Mouse (Mus musculus): ENCODE results near the gene Slc38a10. TPM values are rescaled to one million over a fixed set of nuclear protein-coding genes. Genes with fewer than 3 reads are reported as not detected.
A peak's percentile ranks its signal among the peaks of the same experiment; 100 is the strongest.

Slc38a10 gene
- total and polyA plus RNA-seq, 2 experiments from 2014 or later, result 65.9 to 139 TPM

DNA sequence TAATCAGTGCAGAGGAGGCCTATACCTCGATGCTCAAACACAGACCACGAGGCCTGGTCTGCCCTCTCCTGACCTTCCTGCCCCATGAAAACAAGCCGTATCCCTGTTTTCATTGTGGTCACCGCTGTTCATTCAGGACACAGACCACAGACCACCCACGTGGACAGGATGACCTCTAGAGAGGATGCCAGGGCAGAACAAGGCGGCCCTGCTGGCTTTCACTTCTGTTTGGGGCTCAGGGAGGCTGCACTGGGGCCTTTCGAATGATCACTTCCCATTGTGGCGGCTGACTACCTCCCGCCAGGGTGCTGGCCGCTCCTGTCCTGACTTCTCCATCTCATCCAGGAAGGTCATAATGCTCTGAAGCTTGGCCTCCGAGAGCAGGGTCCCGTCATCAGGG is 80.1 kb downstream of the Slc38a10 start:
- H3K27me3 ChIP-seq (ENCODE audit: control insufficient read depth, insufficient read depth, low read length), result no peaks in the 10 kb centered on the region
- WGBS, result 76% methylated on average over 12 of the region's 12 CpGs
- H3K36me3 ChIP-seq (replicated peaks; ENCODE audit: control insufficient read depth, insufficient read depth, low read length), result peaks cover 42% of the 10 kb centered on the region
- TF ChIP-seq EP300 (IDR thresholded peaks at IDR 0.05; ENCODE audit: low read depth) (no peak), CTCF (IDR thresholded peaks at IDR 0.05; ENCODE audit: low read depth) (no peak)
- H3K4me1 ChIP-seq (ENCODE audit: control insufficient read depth, insufficient read depth), result no peaks in the 10 kb centered on the region
- no peak overlapping the region for H3K4me3 ChIP-seq (ENCODE audit: low read depth, low read length)
- H3K27ac ChIP-seq (ENCODE audit: low read depth), result no peak overlapping the region
- H3K9ac ChIP-seq (replicated peaks; ENCODE audit: low read depth, low read length), result no peak overlapping the region
- ATAC-seq (ENCODE audit: insufficient read depth, low read depth) (no peak), DNase-seq (ENCODE audit: low spot score) (no peak)
- H3K4me2 ChIP-seq (ENCODE audit: low read depth, low read length), result no peak overlapping the region
- H3K9me3 ChIP-seq (replicated peaks; ENCODE audit: control insufficient read depth, low read length), result no peaks in the 10 kb centered on the region

- Histone ChIP-seq H3K4me3 (ENCODE audit: low read depth, low read length) (no peak overlapping the region), H3K27ac (ENCODE audit: low read depth) (no peak overlapping the region), H3K27me3 (ENCODE audit: control insufficient read depth, insufficient read depth, low read length) (no peaks in the 10 kb centered on the region), H3K4me2 (ENCODE audit: low read depth, low read length) (no peak overlapping the region), H3K9me3 (replicated peaks; ENCODE audit: control insufficient read depth, low read length) (no peaks in the 10 kb centered on the region), H3K4me1 (ENCODE audit: control insufficient read depth, insufficient read depth) (no peaks in the 10 kb centered on the region), H3K36me3 (replicated peaks; ENCODE audit: control insufficient read depth, insufficient read depth, low read length) (peaks cover 35% of the 10 kb centered on the region), H3K9ac (replicated peaks; ENCODE audit: low read depth, low read length) (no peak overlapping the region)
- 94% methylated on average over 27 of the region's 27 CpGs for WGBS
- TF ChIP-seq CTCF (IDR thresholded peaks at IDR 0.05; ENCODE audit: low read depth) (no peak), EP300 (IDR thresholded peaks at IDR 0.05; ENCODE audit: low read depth) (no peak)
- ATAC-seq (ENCODE audit: insufficient read depth, low read depth) (no peak), DNase-seq (ENCODE audit: low spot score) (no peak)
Measured at GRCm38 (mm10) chr11:120070286-120070930, 80.7 kb downstream of the Slc38a10 start.

GRCm38 (mm10) chr11:120069261-120069660 is 81.9 kb downstream of the Slc38a10 start:
- Histone ChIP-seq H3K4me1 (ENCODE audit: control insufficient read depth, insufficient read depth) (no peaks in the 10 kb centered on the region), H3K9me3 (replicated peaks; ENCODE audit: control insufficient read depth, low read length) (no peaks in the 10 kb centered on the region), H3K36me3 (replicated peaks; ENCODE audit: control insufficient read depth, insufficient read depth, low read length) (peaks cover 31% of the 10 kb centered on the region), H3K4me2 (ENCODE audit: low read depth, low read length) (no peak overlapping the region), H3K27me3 (ENCODE audit: control insufficient read depth, insufficient read depth, low read length) (no peaks in the 10 kb centered on the region), H3K4me3 (ENCODE audit: low read depth, low read length) (no peak overlapping the region), H3K9ac (replicated peaks; ENCODE audit: low read depth, low read length) (no peak overlapping the region), H3K27ac (ENCODE audit: low read depth) (no peak overlapping the region)
- DNase-seq (ENCODE audit: low spot score), result no peak
- 54% methylated on average over 11 of the region's 11 CpGs for WGBS
- no peak for ATAC-seq (ENCODE audit: insufficient read depth, low read depth)
- no peak for TF ChIP-seq EP300 (IDR thresholded peaks at IDR 0.05; ENCODE audit: low read depth)
- TF ChIP-seq CTCF (IDR thresholded peaks at IDR 0.05; ENCODE audit: low read depth), result no peak

DNA sequence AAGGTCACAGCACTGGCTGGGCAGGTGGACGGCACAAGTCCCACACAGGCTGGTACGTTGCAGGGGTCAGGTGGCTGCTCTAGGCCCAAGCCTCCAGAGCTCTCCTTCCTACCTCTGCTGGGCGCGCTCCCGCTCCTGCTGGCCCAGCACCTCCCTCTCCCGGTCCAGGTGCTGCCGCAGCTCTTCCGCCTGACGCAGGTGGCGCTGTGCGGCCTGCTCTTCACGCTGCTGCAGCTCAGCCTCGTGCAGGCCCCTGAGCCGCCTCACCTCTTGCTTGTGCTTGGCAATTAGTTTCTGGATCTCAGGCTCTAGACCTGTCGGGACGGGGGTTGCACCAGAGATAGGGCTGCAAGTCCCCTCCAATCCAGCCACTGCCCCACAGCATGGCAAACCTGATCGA is 83.3 kb downstream of the Slc38a10 start:
- 0 out of 2 replicates have a peak, but pooled peaks have one; percentile 6 for ATAC-seq (ENCODE audit: insufficient read depth, low read depth)

GRCm38 (mm10) chr11:120065291-120065690 is 85.9 kb downstream of the Slc38a10 start:
- Histone ChIP-seq H3K27me3 (ENCODE audit: control insufficient read depth, insufficient read depth, low read length) (no peaks in the 10 kb centered on the region), H3K9ac (replicated peaks; ENCODE audit: low read depth, low read length) (no peak overlapping the region), H3K4me3 (ENCODE audit: low read depth, low read length) (no peak overlapping the region; the same call in 1 of the 2 replicates), H3K4me1 (ENCODE audit: control insufficient read depth, insufficient read depth) (no peaks in the 10 kb centered on the region), H3K27ac (ENCODE audit: low read depth) (no peak overlapping the region), H3K9me3 (replicated peaks; ENCODE audit: control insufficient read depth, low read length) (no peaks in the 10 kb centered on the region), H3K36me3 (replicated peaks; ENCODE audit: control insufficient read depth, insufficient read depth, low read length) (peaks cover 12% of the 10 kb centered on the region), H3K4me2 (ENCODE audit: low read depth, low read length) (peak overlapping the region; percentile 28)
- TF ChIP-seq CTCF (IDR thresholded peaks at IDR 0.05; ENCODE audit: low read depth) (peak; percentile 74), EP300 (IDR thresholded peaks at IDR 0.05; ENCODE audit: low read depth) (no peak)
- 29% methylated on average over 10 of the region's 10 CpGs for WGBS
- peak; percentile 30; the same call in 1 of the 2 replicates for ATAC-seq (ENCODE audit: insufficient read depth, low read depth)
- DNase-seq (ENCODE audit: low spot score), result peak; percentile 48

More for the DNA sequence above, 83.3 kb downstream of the Slc38a10 start:
- no peak overlapping the region for H3K4me3 ChIP-seq (ENCODE audit: low read depth, low read length)
- H3K9ac ChIP-seq (replicated peaks; ENCODE audit: low read depth, low read length), result no peak overlapping the region
- no peaks in the 10 kb centered on the region for H3K27me3 ChIP-seq (ENCODE audit: control insufficient read depth, insufficient read depth, low read length)
- no peak overlapping the region for H3K4me2 ChIP-seq (ENCODE audit: low read depth, low read length)
- WGBS, result 78% methylated on average over 17 of the region's 17 CpGs
- no peaks in the 10 kb centered on the region for H3K4me1 ChIP-seq (ENCODE audit: control insufficient read depth, insufficient read depth)
- no peak overlapping the region for H3K27ac ChIP-seq (ENCODE audit: low read depth)
- TF ChIP-seq EP300 (IDR thresholded peaks at IDR 0.05; ENCODE audit: low read depth) (no peak), CTCF (IDR thresholded peaks at IDR 0.05; ENCODE audit: low read depth) (no peak)
- no peaks in the 10 kb centered on the region for H3K9me3 ChIP-seq (replicated peaks; ENCODE audit: control insufficient read depth, low read length)
- DNase-seq (ENCODE audit: low spot score), result no peak
- peaks cover 31% of the 10 kb centered on the region for H3K36me3 ChIP-seq (replicated peaks; ENCODE audit: control insufficient read depth, insufficient read depth, low read length)

DNA sequence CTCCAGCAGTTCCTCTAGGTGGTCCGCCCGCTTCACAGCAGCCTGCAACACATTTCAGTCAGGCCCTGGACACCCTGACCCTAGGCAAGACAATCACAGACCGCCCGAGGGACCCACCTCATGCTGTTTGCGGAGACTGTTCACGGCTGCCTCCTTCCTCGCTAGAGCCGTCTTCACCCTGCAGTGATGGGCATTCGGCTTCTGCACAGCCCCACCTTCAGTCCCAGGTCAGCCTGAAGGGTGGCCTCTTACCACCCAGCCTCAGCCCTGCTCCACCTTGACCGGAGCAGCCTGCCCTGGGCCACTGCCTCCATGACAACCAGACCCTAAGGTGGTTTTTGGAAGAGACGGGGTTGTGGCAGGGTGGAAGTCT is 86.5 kb downstream of the Slc38a10 start:
- ATAC-seq (ENCODE audit: insufficient read depth, low read depth), result no peak
- H3K4me1 ChIP-seq (ENCODE audit: control insufficient read depth, insufficient read depth), result no peaks in the 10 kb centered on the region

More for the DNA sequence above, 86.5 kb downstream of the Slc38a10 start:
- no peaks in the 10 kb centered on the region for H3K9me3 ChIP-seq (replicated peaks; ENCODE audit: control insufficient read depth, low read length)
- no peak overlapping the region for H3K4me3 ChIP-seq (ENCODE audit: low read depth, low read length)
- no peak overlapping the region for H3K9ac ChIP-seq (replicated peaks; ENCODE audit: low read depth, low read length)
- peaks cover 10% of the 10 kb centered on the region for H3K36me3 ChIP-seq (replicated peaks; ENCODE audit: control insufficient read depth, insufficient read depth, low read length)
- no peak for TF ChIP-seq CTCF (IDR thresholded peaks at IDR 0.05; ENCODE audit: low read depth)
- no peak for TF ChIP-seq EP300 (IDR thresholded peaks at IDR 0.05; ENCODE audit: low read depth)
- no peak overlapping the region for H3K27ac ChIP-seq (ENCODE audit: low read depth)
- no peaks in the 10 kb centered on the region for H3K27me3 ChIP-seq (ENCODE audit: control insufficient read depth, insufficient read depth, low read length)
- DNase-seq (ENCODE audit: low spot score), result no peak
- no peak overlapping the region for H3K4me2 ChIP-seq (ENCODE audit: low read depth, low read length)
- WGBS, result 89% methylated on average over 11 of the region's 11 CpGs

Measured in heart, postnatal 0 days (tissue).